Mouse (Mus musculus) left cerebral cortex, postnatal 36 days (tissue): ENCODE results near the gene Prss16. TPM values are rescaled to one million over a fixed set of nuclear protein-coding genes. Genes with fewer than 3 reads are reported as not detected.
A peak's percentile ranks its signal among the peaks of the same experiment; 100 is the strongest.

Experiments
- DNase-seq, 2 experiments: peaks; one replicate each; pipeline ENCODE4 v3.0.0; 2021 to 2022; ENCODE audit warnings: low spot score in 2 of 2, mixed read lengths in 1 of 2
- intact Hi-C: fragments of 180-260 bp; cut with DNase I; formaldehyde crosslinking; loops from one replicate; pipeline ENCODE4 v1.15.1; 2025
- total RNA-seq, 2 experiments: library from RNA; stranded (reverse); gene quantifications; 2 replicates each; pipeline ENCODE4 v1.2.3; 2021

The Prss16 gene
- total RNA-seq, 2 experiments from 2014 or later = 0.34 to 1.1 TPM

- intact Hi-C loops = loop anchor here (5.0 kb wide), 2 partner anchors 1643 to 1718 kb away; partner anchors contain the start of genes Hist1h2ac, Hist1h2bc and Hist1h4b
Observed at GRCm38 (mm10) chr13:22039364-22039763, 29.8 kb upstream of the Prss16 start.

GRCm38 (mm10) chr13:22037415-22037814, 27.9 kb upstream of the Prss16 start:
- intact Hi-C loops = loop anchor here (5.0 kb wide), 2 partner anchors 1645 to 1720 kb away; partner anchors contain the start of genes Hist1h2ac, Hist1h2bc and Hist1h4b
- no peak for DNase-seq

More at GRCm38 (mm10) chr13:22039364-22039763, 29.8 kb upstream of the Prss16 start:
- no peak for DNase-seq

- intact Hi-C loops = loop anchor here (5.0 kb wide), 2 partner anchors 1645 to 1720 kb away; partner anchors contain the start of genes Hist1h2ac, Hist1h2bc and Hist1h4b
- no peak for DNase-seq
Observed at GRCm38 (mm10) chr13:22036986-22037385, 27.4 kb upstream of the Prss16 start.

GRCm38 (mm10) chr13:22036149-22036956, 26.8 kb upstream of the Prss16 start:
- no peak for DNase-seq
- intact Hi-C loops = loop anchor here (5.0 kb wide), 2 partner anchors 1646 to 1721 kb away; partner anchors contain the start of genes Hist1h2ac, Hist1h2bc and Hist1h4b

GRCm38 (mm10) chr13:22035267-22036148, 26.0 kb upstream of the Prss16 start, which contains the start of the genes Hist1h2ah and Hist1h2bk:
TSS of gene Hist1h2ah (minus strand) at chr13:22035568.
TSS of gene Hist1h2bk (plus strand) at chr13:22035870.
- intact Hi-C loops = loop anchor here (5.0 kb wide), 2 partner anchors 1647 to 1722 kb away; partner anchors contain the start of genes Hist1h2ac, Hist1h2bc and Hist1h4b

GRCm38 (mm10) chr13:22034443-22035266, 25.1 kb upstream of the Prss16 start:
- intact Hi-C loops = loop anchor here (5.0 kb wide), 3 partner anchors 1378 to 1723 kb away; partner anchors contain the start of genes Hist1h2ac, Hist1h2bc and Hist1h4b
- no peak for DNase-seq

More at GRCm38 (mm10) chr13:22035267-22036148, 26.0 kb upstream of the Prss16 start, which contains the start of the genes Hist1h2ah and Hist1h2bk:
- peak; percentile 77 to 83 for DNase-seq

GRCm38 (mm10) chr13:22033741-22034442, 24.4 kb upstream of the Prss16 start:
- no peak for DNase-seq
- intact Hi-C loops = loop anchor here (5.0 kb wide), 1 partner anchor 1378 kb away; no protein-coding TSS in a partner anchor

GRCm38 (mm10) chr13:22030493-22030892, 21.0 kb upstream of the Prss16 start:
- intact Hi-C loops = loop anchor here (5.0 kb wide), 1 partner anchor 1382 kb away; no protein-coding TSS in a partner anchor
- DNase-seq = no peak

GRCm38 (mm10) chr13:22029928-22030327, 20.4 kb upstream of the Prss16 start:
- intact Hi-C loops = loop anchor here (1.0 to 10.0 kb wide), 5 partner anchors 56 to 1405 kb away; no protein-coding TSS in a partner anchor
- DNase-seq = no peak

GRCm38 (mm10) chr13:22028673-22029460, 19.3 kb upstream of the Prss16 start:
- intact Hi-C loops = loop anchor here (1.0 to 10.0 kb wide), 4 partner anchors 55 to 1406 kb away; no protein-coding TSS in a partner anchor
- DNase-seq = peak; percentile 86 to 91

- intact Hi-C loops = loop anchor here (2.0 to 10.0 kb wide), 4 partner anchors 89 to 1408 kb away; no protein-coding TSS in a partner anchor
- peak; percentile 78 to 85 for DNase-seq
Observed at GRCm38 (mm10) chr13:22026058-22027031, 16.8 kb upstream of the Prss16 start.

- intact Hi-C loops = loop anchor here (5.0 to 10.0 kb wide), 3 partner anchors 857 to 1495 kb away; no protein-coding TSS in a partner anchor
- peak; percentile 46 to 70 for DNase-seq
Observed at GRCm38 (mm10) chr13:22022241-22022640, 12.7 kb upstream of the Prss16 start.

GRCm38 (mm10) chr13:22021581-22021980, 12.0 kb upstream of the Prss16 start:
- no peak for DNase-seq
- intact Hi-C loops = loop anchor here (5.0 to 10.0 kb wide), 3 partner anchors 857 to 1496 kb away; no protein-coding TSS in a partner anchor

- DNase-seq = peak in 1 of 2 experiments; percentile 50
- intact Hi-C loops = loop anchor here (5.0 to 10.0 kb wide), 3 partner anchors 856 to 1496 kb away; no protein-coding TSS in a partner anchor
Observed at GRCm38 (mm10) chr13:22020901-22021339, 11.4 kb upstream of the Prss16 start.
